ENCODE assay signal across 20 mouse cellular contexts in the genomic region with DNA sequence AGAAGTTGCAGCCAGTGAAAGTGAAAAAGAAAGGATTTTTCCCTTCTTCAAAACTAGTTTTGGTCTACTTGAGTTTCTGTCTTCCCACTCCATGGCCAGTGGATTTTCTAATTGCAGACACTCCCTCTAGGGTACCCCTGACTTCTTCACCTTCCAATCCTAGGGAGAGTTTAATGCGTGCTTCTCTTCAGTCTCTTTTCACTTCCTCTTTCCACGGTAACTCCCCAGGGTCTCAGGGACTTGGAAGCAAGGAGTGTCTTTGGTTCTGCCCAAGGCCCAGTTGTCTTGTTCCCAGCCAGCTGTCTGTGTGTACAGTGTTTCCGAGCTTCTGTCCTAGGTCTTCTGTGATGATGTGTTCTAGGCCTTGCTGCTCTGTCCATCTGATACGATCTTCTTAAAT.
"Had no signal": no experiment of that assay in that cellular context is flagged by ENCODE, and none has a peak within 500 bp of the region (broad histone marks: within the 10 kb centered on the region; RNA-seq: fewer than 3 reads in every experiment).

No protein-coding gene starts in this region.

- H3K27ac ChIP-seq: limb, embryonic 12.5 days; limb, embryonic 15.5 days; liver, embryonic 12.5 days; liver, embryonic 15.5 days; midbrain, embryonic 10.5 days; midbrain, embryonic 13.5 days had no signal

- H3K27me3 ChIP-seq: limb, embryonic 12.5 days; limb, embryonic 15.5 days; liver, embryonic 12.5 days; liver, embryonic 15.5 days; megakaryocyte, embryonic 14.5 days; midbrain, embryonic 13.5 days had no signal

- H3K4me2 ChIP-seq: limb, embryonic 12.5 days; limb, embryonic 15.5 days; liver, embryonic 12.5 days; liver, embryonic 15.5 days; midbrain, embryonic 13.5 days had no signal

- H3K9me3 ChIP-seq: limb, embryonic 12.5 days; limb, embryonic 15.5 days; liver, embryonic 12.5 days; liver, embryonic 15.5 days; megakaryocyte, embryonic 14.5 days; midbrain, embryonic 10.5 days; midbrain, embryonic 13.5 days had no signal

- H3K4me1 ChIP-seq: limb, embryonic 12.5 days; limb, embryonic 15.5 days; midbrain, embryonic 10.5 days; midbrain, embryonic 13.5 days had no signal

- DNase-seq: kidney, adult 18-20 months; kidney, adult 9 months; kidney, postnatal 14 days; kidney, postnatal 4 days; left cerebral cortex, postnatal 4 days; lung, adult 2 months; lung, postnatal 14 days; lung, postnatal 4 days; right cerebral cortex, postnatal 25 days; spleen, adult 18-20 months; thymus, adult 18-20 months; thymus, postnatal 4 days had no signal

- ATAC-seq: liver, embryonic 12.5 days; midbrain, embryonic 13.5 days; midbrain, embryonic 16.5 days had no signal

- H3K4me3 ChIP-seq: limb, embryonic 12.5 days; limb, embryonic 15.5 days; liver, embryonic 12.5 days; liver, embryonic 15.5 days; megakaryocyte, embryonic 14.5 days; midbrain, embryonic 10.5 days; midbrain, embryonic 13.5 days had no signal

- H3K9ac ChIP-seq: limb, embryonic 12.5 days; limb, embryonic 15.5 days; liver, embryonic 12.5 days; liver, embryonic 15.5 days; midbrain, embryonic 13.5 days had no signal
